Mouse (Mus musculus) erythroblast, adult 5-6 weeks (primary cell): ENCODE data around the gene Ppef2. TPM values are rescaled to one million over a fixed set of nuclear protein-coding genes. Genes with fewer than 3 reads are reported as not detected.

Source experiments
- ATAC-seq: replicated peaks from 2 replicates; pipeline ENCODE4 v1.8.0; 2016; ENCODE audit warnings: moderate number of reproducible peaks, mild to moderate bottlenecking, moderate TSS enrichment, inconsistent platforms; ENCODE audit not compliant: poor library complexity, low FRiP score, severe bottlenecking
- total RNA-seq, 2 experiments: library from RNA; stranded (forward) in 1 of 2; stranded (reverse) in 1 of 2; fragments of 150-400 nt in 1 of 2; fragments of 200-764, 138-1000 nt in 1 of 2; gene quantifications; 2 replicates each; pipeline versions ENCODE4 v1.2.3 to v1.2.4; 2015 to 2017; ENCODE audit warnings: low replicate concordance in 2 of 2

Gene Ppef2
- total RNA-seq (2015; ENCODE audit: low replicate concordance) (not detected in 2 replicates), total RNA-seq (2017; ENCODE audit: low replicate concordance) (not detected in 2 replicates)

- no peak for ATAC-seq
These were observed at the start of gene Ppef2 for GRCm38 (mm10) chr5:92256218-92256617. Ppef2 (minus strand) TSS chr5:92256278.

- ATAC-seq: no peak
These were observed 48.2 kb upstream of the Ppef2 start for GRCm38 (mm10) chr5:92304291-92304690.

- ATAC-seq: no peak
These were observed 46.2 kb upstream of the Ppef2 start for GRCm38 (mm10) chr5:92302149-92302840.

DNA sequence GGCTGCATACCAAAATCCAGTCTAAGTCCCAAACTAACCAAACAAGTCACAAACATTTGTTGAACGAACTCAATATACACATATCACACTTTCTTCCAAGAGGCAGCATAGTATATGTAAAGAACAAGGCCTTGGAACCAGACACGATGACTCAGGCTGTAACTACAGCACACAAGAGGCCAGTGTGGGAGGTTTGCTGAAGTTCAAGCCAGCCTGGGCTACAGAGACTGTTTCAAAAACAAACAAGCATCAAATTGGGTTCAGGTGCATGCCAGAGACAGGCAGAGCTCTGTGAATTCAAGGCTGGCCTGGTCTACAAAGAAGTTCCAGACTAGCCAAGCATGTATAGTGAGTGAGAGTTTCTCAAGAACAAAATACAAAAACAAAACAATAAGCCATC is 38.4 kb upstream of the Ppef2 start:
- no peak for ATAC-seq

DNA sequence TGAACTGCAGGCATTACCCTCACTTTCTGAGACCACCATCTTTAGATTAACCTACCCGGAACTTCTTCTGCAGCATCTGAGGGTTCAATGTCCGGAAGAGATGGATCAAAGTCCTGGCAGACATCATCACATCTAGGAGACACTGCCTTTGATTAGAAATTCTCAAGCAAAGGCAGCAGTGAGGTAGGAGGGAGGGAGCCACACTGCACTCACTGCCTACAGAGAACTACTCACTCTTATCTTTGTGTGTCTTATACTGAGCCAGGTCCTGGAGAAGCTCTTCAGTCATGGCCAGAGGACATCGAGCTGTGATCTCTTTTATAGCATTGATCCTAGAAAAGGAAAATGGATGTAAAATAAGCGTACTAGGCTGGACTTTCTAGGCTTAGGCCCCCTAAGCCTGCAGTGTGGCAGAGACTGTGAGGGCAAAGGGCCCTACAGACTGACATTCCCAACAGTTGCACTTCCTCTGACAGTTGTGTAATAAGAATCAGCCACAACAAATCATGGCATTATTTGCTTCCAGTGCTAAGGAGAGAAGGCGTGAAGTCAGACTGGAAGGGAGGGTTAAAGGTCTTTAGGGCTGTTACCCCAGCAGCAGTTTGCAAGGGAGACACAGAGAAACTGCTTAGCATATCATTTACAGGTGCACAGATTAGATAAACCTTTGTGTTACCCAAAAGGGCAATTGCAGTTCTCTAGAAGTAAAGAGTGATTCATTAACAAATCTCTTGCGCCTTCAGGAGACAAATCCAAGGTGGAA is 35.8 kb upstream of the Ppef2 start:
- no peak for ATAC-seq

GRCm38 (mm10) chr5:92287840-92288239 is 31.8 kb upstream of the Ppef2 start:
- ATAC-seq: no peak

- ATAC-seq: 0 out of 2 replicates have a peak, but pooled peaks have one; percentile 68
These were observed 27.0 kb upstream of the Ppef2 start for GRCm38 (mm10) chr5:92283107-92283506.

DNA sequence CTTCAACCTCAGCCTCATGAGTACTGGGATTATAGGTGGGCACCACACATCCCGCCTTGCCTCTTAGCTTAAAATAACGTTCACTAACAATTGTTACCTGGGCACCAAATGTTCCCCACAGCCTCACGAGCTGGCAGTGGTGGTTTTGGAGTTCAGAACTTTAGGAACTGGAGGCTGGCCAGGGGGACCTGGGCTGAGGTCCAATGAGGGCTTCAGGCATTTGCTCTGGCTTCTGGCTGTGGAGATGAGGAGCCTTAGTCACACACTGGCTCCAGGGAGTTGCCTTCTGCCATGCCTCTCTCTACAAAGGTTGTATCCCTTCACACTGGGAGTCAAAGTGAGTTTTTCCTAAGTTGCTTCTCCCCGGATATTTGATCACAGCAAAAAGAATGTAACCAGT is 26.5 kb upstream of the Ppef2 start:
- ATAC-seq: no peak

DNA sequence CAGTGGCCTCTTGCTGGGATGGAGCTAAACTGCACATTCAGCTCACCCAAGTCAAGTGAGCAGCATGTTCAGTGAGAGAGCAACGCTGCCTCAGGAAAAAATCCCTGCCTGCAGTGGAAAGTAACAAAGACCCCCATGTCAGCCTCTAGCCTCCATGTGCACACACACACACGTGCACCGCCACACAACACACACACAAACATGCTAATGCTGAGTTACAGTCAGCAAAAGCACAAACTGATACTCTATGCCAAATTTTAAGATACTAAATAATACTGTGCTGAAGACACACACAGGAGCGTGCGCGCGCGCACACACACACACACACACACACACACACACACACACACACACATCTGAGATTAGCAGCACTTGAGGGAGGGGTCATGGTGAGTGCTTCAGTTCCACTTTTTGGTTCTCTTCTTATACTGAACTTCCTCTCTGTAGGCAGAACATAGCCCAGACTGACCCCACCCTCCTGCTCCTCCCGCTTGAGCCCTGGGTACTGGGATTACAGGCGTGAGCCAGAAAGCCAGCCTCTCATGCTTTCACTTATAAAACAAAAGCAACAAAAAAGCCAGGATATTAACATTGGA is 23.0 kb upstream of the Ppef2 start:
- ATAC-seq: no peak

DNA sequence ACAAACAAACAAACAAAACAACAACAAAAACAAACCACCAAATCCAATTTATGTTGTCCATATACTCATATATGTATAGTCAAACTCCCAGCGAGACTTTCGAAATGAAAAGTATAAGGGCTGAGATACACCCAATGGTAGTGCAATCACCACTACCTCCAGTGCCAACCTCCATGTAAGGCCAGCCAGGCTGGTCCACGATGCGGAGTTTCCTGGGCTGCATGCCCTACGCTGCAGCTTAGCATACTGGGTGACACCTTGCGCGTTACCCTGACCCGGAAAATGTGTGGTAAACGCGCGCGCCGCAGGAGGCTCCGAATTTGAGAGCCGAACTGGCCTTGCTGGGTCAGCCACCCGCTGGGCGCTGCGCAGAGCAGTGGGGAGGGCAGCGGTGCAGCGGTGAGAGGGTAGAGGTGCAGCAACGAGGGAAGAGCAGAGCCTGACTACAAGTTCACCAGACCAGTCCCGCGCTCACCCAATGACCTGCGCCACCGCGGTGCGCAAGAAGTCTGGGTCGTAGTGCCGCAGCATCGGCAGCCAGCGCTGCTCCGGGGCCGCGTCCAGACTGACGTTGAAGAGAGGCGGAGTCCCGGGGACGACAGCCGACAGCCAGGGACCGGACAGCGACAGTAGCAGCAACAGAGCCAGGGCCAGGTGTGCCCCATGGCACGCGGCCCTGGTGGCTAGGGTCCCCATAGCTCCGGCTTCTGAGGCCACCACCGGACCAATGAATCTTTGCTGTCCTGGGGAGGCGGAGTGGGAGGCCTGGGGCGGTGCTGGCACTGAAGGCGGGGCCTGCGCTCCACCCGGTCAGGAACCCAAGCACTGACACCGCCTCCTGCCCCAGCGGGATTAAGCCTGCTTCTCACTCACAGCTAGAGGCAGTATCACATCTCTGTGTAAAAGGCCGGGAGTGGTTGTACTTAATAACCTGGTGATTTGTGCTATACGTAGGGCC is 21.6 kb upstream of the Ppef2 start, which contains the start of gene Naaa:
Gene Naaa (minus strand): TSS at position 734 of the 958 bp plus-strand sequence.
- ATAC-seq: peak; percentile 93

GRCm38 (mm10) chr5:92270496-92270895 is 14.4 kb upstream of the Ppef2 start:
- ATAC-seq: no peak

- ATAC-seq: no peak
These were observed 7.8 kb upstream of the Ppef2 start for GRCm38 (mm10) chr5:92263761-92264359.

- ATAC-seq: no peak
These were observed 6.6 kb upstream of the Ppef2 start for GRCm38 (mm10) chr5:92262646-92263045.

DNA sequence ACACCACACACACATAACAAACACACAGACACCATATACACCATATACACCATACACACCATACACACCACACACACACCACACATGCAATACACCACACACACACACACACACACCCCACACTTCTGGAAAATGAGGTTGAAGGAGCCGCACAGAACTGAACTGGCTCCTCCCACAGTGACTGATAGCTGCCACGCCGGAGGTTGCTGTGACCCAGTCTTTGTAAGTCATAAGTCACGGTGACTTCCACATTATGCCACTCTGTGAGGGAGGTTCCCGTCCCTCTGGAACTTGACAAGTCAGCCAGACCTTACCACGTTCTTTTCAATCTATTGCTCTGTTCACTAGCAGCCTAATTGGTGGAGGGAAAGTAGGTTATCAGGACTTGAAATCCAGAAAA is 1.6 kb downstream of the Ppef2 start:
- no peak for ATAC-seq

GRCm38 (mm10) chr5:92252797-92253343 is 3.2 kb downstream of the Ppef2 start:
- no peak for ATAC-seq

DNA sequence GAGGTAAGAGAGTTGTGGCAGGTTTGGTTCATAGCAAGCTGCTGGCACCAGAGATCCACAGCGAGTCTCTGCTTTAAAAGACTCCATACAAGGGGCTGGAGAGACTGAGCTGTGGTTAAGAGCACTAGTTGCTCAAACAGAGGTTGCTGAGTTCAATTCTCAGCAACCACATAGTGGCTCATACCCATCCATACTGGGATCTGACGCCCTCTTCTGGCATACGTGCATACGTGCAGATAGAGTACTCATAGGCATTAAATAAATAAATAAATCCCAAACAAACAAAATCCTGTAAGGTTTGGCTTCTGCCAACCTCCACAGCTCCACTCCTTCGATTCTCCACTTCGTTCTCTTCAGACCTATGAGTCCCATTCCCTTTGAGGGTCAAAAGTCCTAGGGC is 4.0 kb downstream of the Ppef2 start:
- no peak for ATAC-seq

- no peak for ATAC-seq
These were observed 7.5 kb downstream of the Ppef2 start for GRCm38 (mm10) chr5:92248614-92249013.

DNA sequence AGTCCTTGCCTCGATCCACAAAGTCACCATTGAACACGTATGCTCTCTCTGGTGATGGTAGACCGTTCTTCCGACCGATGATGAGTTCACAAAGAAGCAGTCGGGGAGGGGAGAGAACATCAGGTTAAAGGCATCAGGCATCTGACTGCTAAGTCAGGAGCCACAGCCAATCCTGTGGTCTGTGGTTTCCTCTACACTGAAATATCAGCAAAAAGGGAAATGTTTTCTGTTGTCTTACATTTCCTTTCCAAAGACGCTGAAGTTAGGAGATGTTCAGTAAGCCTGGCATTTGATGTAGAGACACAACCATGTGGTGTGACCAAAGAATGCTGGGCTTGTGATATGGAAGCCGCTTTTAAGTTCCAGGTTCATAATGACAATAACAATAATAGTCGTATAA is 10.6 kb downstream of the Ppef2 start:
- no peak for ATAC-seq

GRCm38 (mm10) chr5:92244900-92245299 is 11.2 kb downstream of the Ppef2 start:
- ATAC-seq: no peak
